Mouse (Mus musculus) liver, embryonic 11.5 days (tissue): ENCODE results near the gene Ccdc177. TPM values are rescaled to one million over a fixed set of nuclear protein-coding genes. Genes with fewer than 3 reads are reported as not detected.

Experiments used
- ATAC-seq: fragments of 200-750 bp; cut with Nextera tagmentation; replicated peaks from 2 replicates; pipeline ENCODE4 v1.8.0; 2017; ENCODE audit warnings: moderate number of reproducible peaks, mild to moderate bottlenecking, moderate TSS enrichment, moderate library complexity; ENCODE audit not compliant: low FRiP score
- DNase-seq: peaks from one replicate; pipeline ENCODE4 v3.0.0-alpha.2; 2017; ENCODE audit warnings: low spot score
- H3K27ac ChIP-seq: fragments of 300-500 bp; sonication (generic); 2 replicates; pipeline ENCODE4 v1.5.1; 2014; ENCODE audit warnings: mild to moderate bottlenecking, low read depth, low read length, control low read depth
- H3K27me3 ChIP-seq: fragments of 300-500 bp; sonication (generic); replicated peaks from 2 replicates; pipeline ENCODE4 v1.6.1; 2014; ENCODE audit warnings: low read length, mixed read lengths; ENCODE audit not compliant: control insufficient read depth, insufficient read depth
- H3K36me3 ChIP-seq: fragments of 300-500 bp; sonication (generic); 2 replicates; pipeline ENCODE4 v1.6.1; 2014; ENCODE audit warnings: mild to moderate bottlenecking, low read length, moderate library complexity, mixed read lengths; ENCODE audit not compliant: control insufficient read depth, insufficient read depth
- H3K4me1 ChIP-seq: fragments of 300-500 bp; sonication (generic); replicated peaks from 2 replicates; pipeline ENCODE4 v1.6.1; 2014; ENCODE audit warnings: low read length, mixed read lengths; ENCODE audit not compliant: control insufficient read depth, insufficient read depth
- H3K4me2 ChIP-seq: fragments of 300-500 bp; sonication (generic); 2 replicates; pipeline ENCODE4 v1.6.1; 2014; ENCODE audit warnings: mild to moderate bottlenecking, control low read depth, moderate library complexity
- H3K4me3 ChIP-seq: fragments of 300-500 bp; sonication (generic); 2 replicates; pipeline ENCODE4 v1.5.1; 2014; ENCODE audit warnings: low read depth, low read length, control low read depth
- H3K9ac ChIP-seq: fragments of 300-500 bp; sonication (generic); 2 replicates; pipeline ENCODE4 v1.6.1; 2014; ENCODE audit warnings: low read depth, low read length, control low read depth
- H3K9me3 ChIP-seq: fragments of 300-500 bp; sonication (generic); 2 replicates; pipeline ENCODE4 v1.6.1; 2016; ENCODE audit warnings: low read length, inconsistent platforms, mixed read lengths; ENCODE audit not compliant: control insufficient read depth
- WGBS: fragments of 180-500 bp; shearing (Covaris S2); extraction: QIAGEN DNeasy Blood & Tissue Kit; methylation state at CpG from one replicate; pipeline ENCODE4 v1.1.7; 2014; 5-methylcytosine and 5-hydroxymethylcytosine counted together
- polyA plus RNA-seq: library from polyadenylated mRNA; unstranded; fragments of >200 nt; fragmentation: Nextera tagmentation; extraction: Ambion mirVana; gene quantifications from 2 replicates; pipeline ENCODE4 v1.2.1, GENCODE M21; 2014

Ccdc177 gene
- polyA plus RNA-seq, 1 experiment from 2014 or later = not detected

DNA sequence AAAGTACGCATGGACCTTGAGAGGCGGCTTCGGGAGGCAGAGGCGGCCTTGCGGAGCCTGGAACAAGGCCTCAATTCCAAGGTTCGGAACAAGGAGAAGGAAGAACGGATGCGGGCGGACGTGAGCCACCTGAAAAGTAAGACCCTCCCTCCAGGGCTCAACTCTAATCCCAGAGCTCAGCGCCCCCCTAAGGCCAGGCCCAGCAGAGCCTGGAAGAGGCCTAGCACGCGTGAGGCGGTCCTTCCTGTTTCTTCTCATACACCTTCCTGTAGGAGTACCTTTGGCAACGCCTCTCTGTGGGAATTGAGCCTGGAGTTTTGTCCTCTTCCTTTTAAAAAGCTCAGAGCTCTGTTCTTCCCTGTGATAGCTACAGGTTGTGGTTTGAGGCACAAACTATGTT, 39.0 kb downstream of the Ccdc177 start:
- no peak overlapping the region for H3K4me3 ChIP-seq
- no peaks in the 10 kb centered on the region for H3K27me3 ChIP-seq
- no peaks in the 10 kb centered on the region for H3K36me3 ChIP-seq
- H3K4me1 ChIP-seq = 0 out of 2 replicates have a peak, but pooled peaks cover 4% of the 10 kb centered on the region
- no peak for ATAC-seq
- no peaks in the 10 kb centered on the region for H3K9me3 ChIP-seq
- DNase-seq = no peak
- H3K4me2 ChIP-seq = no peak overlapping the region
- H3K27ac ChIP-seq = no peak overlapping the region
- 80% methylated on average over 15 of the region's 15 CpGs for WGBS
- no peak overlapping the region for H3K9ac ChIP-seq

DNA sequence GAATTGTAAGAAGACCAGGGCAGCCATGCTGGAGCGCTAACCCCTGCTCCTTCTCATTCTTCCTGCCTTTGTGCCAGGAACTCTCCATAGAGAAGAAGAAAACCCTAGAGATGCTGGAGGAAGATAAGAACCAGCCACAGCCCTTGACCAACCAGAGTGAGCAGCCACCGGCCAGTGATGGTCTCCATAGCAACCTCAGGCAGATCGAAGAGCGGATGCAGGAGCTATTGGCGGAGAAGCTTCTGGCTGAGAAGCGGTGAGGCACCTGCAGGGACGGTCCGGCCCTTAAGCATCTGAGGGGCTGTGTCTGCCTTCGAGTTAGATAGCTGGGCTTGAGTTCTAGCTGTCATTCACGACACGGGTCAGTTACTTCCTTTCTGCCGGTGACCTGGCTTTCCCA, 40.0 kb downstream of the Ccdc177 start:
- no peak overlapping the region for H3K4me3 ChIP-seq
- WGBS = 71% methylated on average over 12 of the region's 12 CpGs
- H3K36me3 ChIP-seq = no peaks in the 10 kb centered on the region
- ATAC-seq (no peak), DNase-seq (no peak)
- 0 out of 2 replicates have a peak, but pooled peaks cover 4% of the 10 kb centered on the region for H3K4me1 ChIP-seq
- no peak overlapping the region for H3K4me2 ChIP-seq
- H3K27me3 ChIP-seq = no peaks in the 10 kb centered on the region
- no peaks in the 10 kb centered on the region for H3K9me3 ChIP-seq
- no peak overlapping the region for H3K27ac ChIP-seq
- H3K9ac ChIP-seq = no peak overlapping the region

DNA sequence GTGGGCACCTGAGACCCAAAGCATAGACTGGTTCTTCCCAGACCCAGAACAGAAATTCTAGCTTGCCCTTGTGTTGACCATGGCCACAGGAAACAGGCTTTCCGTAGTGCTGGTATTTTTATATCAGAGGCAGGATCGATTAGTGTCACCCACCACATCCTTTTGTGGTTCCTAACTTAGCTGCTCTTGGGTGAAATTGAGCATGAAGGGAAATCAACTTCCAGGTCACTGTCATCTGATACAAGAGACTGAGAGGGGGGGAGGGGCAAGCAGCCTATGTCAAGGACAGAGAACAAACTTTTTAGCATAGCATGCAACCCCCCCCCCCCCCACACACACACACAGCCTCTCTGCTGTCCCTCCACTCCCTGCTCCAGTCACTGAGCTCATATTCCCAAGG, 41.3 kb downstream of the Ccdc177 start:
- 44% methylated on average over 2 of the region's 2 CpGs for WGBS
- Histone ChIP-seq H3K27me3 (no peaks in the 10 kb centered on the region), H3K9ac (no peak overlapping the region), H3K4me2 (no peak overlapping the region), H3K4me3 (no peak overlapping the region), H3K27ac (no peak overlapping the region), H3K9me3 (no peaks in the 10 kb centered on the region), H3K4me1 (0 out of 2 replicates have a peak, but pooled peaks cover 4% of the 10 kb centered on the region), H3K36me3 (no peaks in the 10 kb centered on the region)
- ATAC-seq = no peak
- DNase-seq = no peak

DNA sequence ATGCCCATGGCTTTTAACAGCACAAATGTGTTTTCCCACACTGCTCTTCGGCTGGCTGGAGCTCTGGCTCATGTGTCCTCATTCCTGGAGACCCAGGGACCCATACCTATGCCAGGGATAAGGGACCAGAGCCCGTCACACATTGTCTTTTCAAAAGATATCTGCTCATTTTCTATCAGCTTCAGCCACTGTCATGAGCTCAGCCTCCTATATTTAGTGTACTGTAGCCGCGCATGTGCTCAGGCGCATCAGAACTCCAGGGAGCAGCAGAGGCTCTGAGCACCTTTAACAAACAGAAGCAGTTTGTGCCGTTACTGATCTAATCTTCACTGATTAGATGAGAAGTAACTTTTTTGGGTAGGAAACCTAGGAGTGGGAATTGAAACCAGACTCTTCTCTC, 44.6 kb downstream of the Ccdc177 start:
- Histone ChIP-seq H3K27me3 (no peaks in the 10 kb centered on the region), H3K4me3 (no peak overlapping the region), H3K9ac (no peak overlapping the region), H3K36me3 (no peaks in the 10 kb centered on the region), H3K4me1 (no peaks in the 10 kb centered on the region), H3K27ac (no peak overlapping the region), H3K4me2 (no peak overlapping the region), H3K9me3 (no peaks in the 10 kb centered on the region; the same call in 1 of the 2 replicates)
- DNase-seq = no peak
- no peak for ATAC-seq
- 65% methylated on average over 6 of the region's 6 CpGs for WGBS

DNA sequence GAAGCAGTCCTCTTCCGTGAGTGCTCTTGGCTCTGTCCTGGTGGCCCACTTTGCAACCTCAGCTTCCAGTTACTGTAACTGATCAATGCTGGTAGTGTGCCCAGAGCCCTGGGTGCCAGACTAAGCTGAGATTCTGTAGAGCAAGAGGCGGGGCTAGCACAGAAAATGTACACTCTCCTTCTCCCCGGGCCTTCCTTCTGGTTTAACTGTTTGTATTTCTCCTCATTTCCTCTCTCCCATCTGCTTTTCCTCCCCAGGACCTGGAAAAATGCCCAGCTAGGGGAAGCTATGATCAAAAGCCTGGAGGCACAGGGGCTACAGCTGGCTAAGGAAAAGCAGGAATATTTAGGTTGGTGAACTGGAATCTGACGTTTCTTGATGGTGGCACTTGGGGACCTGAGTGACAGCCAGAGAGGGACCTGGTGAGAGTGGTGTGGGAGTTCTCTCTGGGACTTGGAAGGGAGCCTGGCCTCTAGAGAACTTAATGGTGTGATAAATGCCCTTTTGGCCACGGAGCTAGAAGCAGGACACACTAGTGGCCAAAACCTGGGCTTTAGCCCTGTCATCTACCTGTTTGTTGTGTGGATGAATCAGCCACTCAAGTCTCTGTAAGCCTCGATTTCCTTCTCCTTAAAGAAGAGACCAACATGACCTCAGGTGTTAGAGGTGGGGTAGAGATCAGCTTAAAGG, 53.4 kb downstream of the Ccdc177 start:
- 51% methylated on average over 6 of the region's 6 CpGs for WGBS
- no peak for DNase-seq

DNA sequence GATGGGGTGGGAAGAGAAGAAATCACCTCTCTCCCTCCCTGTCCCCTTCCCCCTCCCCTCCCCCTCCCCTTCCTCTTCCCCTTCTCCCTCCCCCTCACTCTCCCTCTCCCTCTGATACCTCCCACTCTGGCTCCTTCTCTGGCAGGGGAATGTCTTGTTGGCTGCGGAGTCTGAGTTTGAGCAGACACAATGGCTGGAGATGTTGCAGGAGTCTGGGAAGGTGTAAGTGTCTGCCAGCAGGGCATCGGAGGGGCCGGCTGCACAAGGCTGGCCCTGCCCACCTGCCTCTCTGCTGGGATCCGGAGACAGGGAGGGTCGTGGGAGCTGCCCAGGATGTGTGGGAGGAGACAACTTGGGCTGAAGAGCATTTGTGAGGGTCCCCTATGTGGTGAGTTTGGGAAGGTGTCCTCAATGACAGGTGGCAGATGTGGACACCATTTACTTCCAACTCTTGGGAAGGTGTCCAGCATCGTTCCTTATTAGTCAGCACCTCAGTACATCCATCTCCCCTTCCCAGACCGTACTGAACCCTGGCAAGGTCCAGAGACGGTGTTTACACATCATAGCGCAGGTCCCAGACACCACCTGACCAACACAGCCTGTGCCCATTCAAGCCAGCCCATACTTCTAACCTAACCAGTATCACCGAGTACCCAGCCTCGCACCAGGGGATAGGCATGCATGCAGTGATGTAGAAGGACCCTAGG, 54.1 kb downstream of the Ccdc177 start:
- Histone ChIP-seq H3K4me3 (no peak overlapping the region), H3K4me1 (no peaks in the 10 kb centered on the region; the same call in 1 of the 2 replicates), H3K36me3 (no peaks in the 10 kb centered on the region), H3K27ac (no peak overlapping the region), H3K9ac (no peak overlapping the region), H3K27me3 (peaks cover 18% of the 10 kb centered on the region), H3K9me3 (no peaks in the 10 kb centered on the region), H3K4me2 (no peak overlapping the region)
- DNase-seq (no peak), ATAC-seq (no peak)
- WGBS = 49% methylated on average over 11 of the region's 11 CpGs

More for the DNA sequence above, 53.4 kb downstream of the Ccdc177 start:
- no peaks in the 10 kb centered on the region; the same call in 1 of the 2 replicates for H3K4me1 ChIP-seq
- H3K9me3 ChIP-seq = no peaks in the 10 kb centered on the region
- no peak overlapping the region for H3K27ac ChIP-seq
- peaks cover 18% of the 10 kb centered on the region for H3K27me3 ChIP-seq
- H3K9ac ChIP-seq = no peak overlapping the region
- no peak for ATAC-seq
- H3K36me3 ChIP-seq = no peaks in the 10 kb centered on the region
- no peak overlapping the region for H3K4me2 ChIP-seq
- H3K4me3 ChIP-seq = no peak overlapping the region

Other genes starting within 250 kb of the Ccdc177 start
- gene Galnt16, start 242.4 kb downstream of the Ccdc177 start, polyA plus RNA-seq = 0.92 TPM in 2 replicates
- gene Slc39a9, start 116.8 kb downstream of the Ccdc177 start, polyA plus RNA-seq = 21.4 and 25.1 TPM in 2 replicates
- gene Erh, start 116.3 kb downstream of the Ccdc177 start, polyA plus RNA-seq = 304 and 308 TPM in 2 replicates
- 0.70 and 1.1 TPM in 2 replicates for gene Plekhd1, start 68.1 kb downstream of the Ccdc177 start, polyA plus RNA-seq
- gene Susd6, start 29.8 kb upstream of the Ccdc177 start, polyA plus RNA-seq = 21.5 and 21.7 TPM in 2 replicates
- gene Srsf5, start 184.8 kb upstream of the Ccdc177 start, polyA plus RNA-seq = 423 and 425 TPM in 2 replicates
- gene Slc10a1, start 208.0 kb upstream of the Ccdc177 start, polyA plus RNA-seq = 0.47 and 0.95 TPM in 2 replicates